In genomic region chr11:96317608-96318367, GRCm38 (mm10) we compare ENCODE assay signal across 8 mouse cellular contexts. TPM values are rescaled to one million over a fixed set of nuclear protein-coding genes. Genes with fewer than 3 reads are reported as not detected.
DNase-seq lines count a peak whose midpoint lies in the region; ATAC-seq lines count a peak whose summit lies in the region.

Gene Hoxb4 (plus strand): TSS chr11:96318267.

- H3K36me3 ChIP-seq in heart, embryonic 13.5 days, result no peaks in the 10 kb centered on the region
- H3K36me3 ChIP-seq in hindbrain, embryonic 12.5 days, result no peaks in the 10 kb centered on the region
- H3K36me3 ChIP-seq in midbrain, embryonic 11.5 days (ENCODE audit: control insufficient read depth, insufficient read depth, low read length), result no peaks in the 10 kb centered on the region

- H3K4me2 ChIP-seq in heart, embryonic 13.5 days, result peak within 1 kb of the TSS; percentile 66
- peak within 1 kb of the TSS; percentile 62 for H3K4me2 ChIP-seq in hindbrain, embryonic 12.5 days (replicated peaks)
- peak within 1 kb of the TSS; percentile 39 for H3K4me2 ChIP-seq in midbrain, embryonic 11.5 days

- no peaks in the 10 kb centered on the region for H3K9me3 ChIP-seq in heart, embryonic 13.5 days
- H3K9me3 ChIP-seq in hindbrain, embryonic 12.5 days (replicated peaks), result no peaks in the 10 kb centered on the region
- H3K9me3 ChIP-seq in midbrain, embryonic 11.5 days (ENCODE audit: control insufficient read depth, low read length), result no peaks in the 10 kb centered on the region

- peaks cover 100% of the 10 kb centered on the region for H3K27me3 ChIP-seq in heart, embryonic 13.5 days (replicated peaks)
- H3K27me3 ChIP-seq in hindbrain, embryonic 12.5 days, result peaks cover 94% of the 10 kb centered on the region
- H3K27me3 ChIP-seq in midbrain, embryonic 11.5 days (ENCODE audit: control insufficient read depth, insufficient read depth, low read length), result peaks cover 100% of the 10 kb centered on the region

- H3K9ac ChIP-seq in heart, embryonic 13.5 days, result peak within 1 kb of the TSS; percentile 84
- peak within 1 kb of the TSS; percentile 81 for H3K9ac ChIP-seq in hindbrain, embryonic 12.5 days
- no peak within 1 kb of the TSS for H3K9ac ChIP-seq in midbrain, embryonic 11.5 days (ENCODE audit: low read length)

- peak within 1 kb of the TSS; percentile 54 for H3K4me3 ChIP-seq in heart, embryonic 13.5 days
- peak within 1 kb of the TSS; percentile 42 for H3K4me3 ChIP-seq in hindbrain, embryonic 12.5 days
- peak within 1 kb of the TSS; percentile 24 for H3K4me3 ChIP-seq in midbrain, embryonic 11.5 days (ENCODE audit: low read depth, low read length)

- H3K27ac ChIP-seq in heart, embryonic 13.5 days (replicated peaks), result peak within 1 kb of the TSS; percentile 85
- H3K27ac ChIP-seq in hindbrain, embryonic 12.5 days, result peak within 1 kb of the TSS; percentile 95
- no peak within 1 kb of the TSS for H3K27ac ChIP-seq in midbrain, embryonic 11.5 days (ENCODE audit: low read depth, low read length)

- intact Hi-C loops in left cerebral cortex, postnatal 36 days (cut with DNase I), result loop anchor here (10.0 kb wide), 1 partner anchor 313 kb away; the partner anchor contains the start of gene Igf2bp1

- ATAC-seq in heart, embryonic 13.5 days (ENCODE audit: extremely low read depth, insufficient number of reproducible peaks, low FRiP score, low TSS enrichment), result no peak
- ATAC-seq in hindbrain, embryonic 12.5 days (ENCODE audit: low FRiP score), result peak; percentile 51; the same call in 1 of the 2 replicates
- ATAC-seq in midbrain, embryonic 11.5 days (ENCODE audit: low FRiP score), result no peak; the same call in 1 of the 2 replicates

- no peak for DNase-seq in heart, adult 9 months (ENCODE audit: low spot score in 2 of 2)
- DNase-seq in adrenal gland, postnatal 10 days, result peak; percentile 47
- peak; percentile 95 for DNase-seq in midbrain, embryonic 11.5 days (ENCODE audit: low spot score, missing footprints)
- no peak for DNase-seq in cerebellum, adult 8-10 months
- DNase-seq in gastrocnemius, postnatal 4 days (ENCODE audit: low spot score in 2 of 2), result no peak
- DNase-seq in left cerebral cortex, postnatal 36 days (ENCODE audit: low spot score in 2 of 2), result no peak

- WGBS in heart, embryonic 13.5 days, result 4% methylated on average over 28 of the region's 28 CpGs
- WGBS in hindbrain, embryonic 12.5 days, result under 1% methylated on average over 28 of the region's 28 CpGs
- WGBS in midbrain, embryonic 11.5 days, result 2% methylated on average over 28 of the region's 28 CpGs

- H3K4me1 ChIP-seq in heart, embryonic 13.5 days, result peaks cover 10% of the 10 kb centered on the region
- H3K4me1 ChIP-seq in hindbrain, embryonic 12.5 days, result 0 out of 2 replicates have a peak, but pooled peaks cover 7% of the 10 kb centered on the region
- H3K4me1 ChIP-seq in midbrain, embryonic 11.5 days (ENCODE audit: control insufficient read depth, insufficient read depth, low read length), result peaks cover 5% of the 10 kb centered on the region

RNA-seq across cellular contexts. Expression of gene Hoxb4, which starts in this region (rescaled TPM):
- 0.43 and 0.59 TPM in 2 replicates for polyA plus RNA-seq in heart, embryonic 13.5 days (2015; fragmentation: Nextera tagmentation; extraction: Ambion mirVana)
- 10 to 100 TPM in 1 of 2 experiments, 1 to 10 TPM in 1; 8.4 to 15.9 TPM for total RNA-seq in adrenal gland, postnatal 10 days (2021)
- 7.7 and 8.1 TPM in 2 replicates for polyA plus RNA-seq in hindbrain, embryonic 12.5 days (2016; fragmentation: Nextera tagmentation; extraction: Ambion mirVana)
- not detected in 2 replicates for polyA plus RNA-seq in midbrain, embryonic 11.5 days (2014; fragmentation: Nextera tagmentation; extraction: Ambion mirVana)
- total RNA-seq in gastrocnemius, postnatal 4 days (2021), result under 1 TPM; 0.57 to 0.91 TPM
- total RNA-seq in left cerebral cortex, postnatal 36 days (2021), result not detected

Comparison
In these comparisons a context has a peak if more than half of its experiments do, and no peak if none do; other contexts are left out.
1. RNA of gene Hoxb4 (total RNA-seq): 8.4 to 15.9 TPM in adrenal gland, postnatal 10 days; 0.57 to 0.91 TPM in gastrocnemius, postnatal 4 days and not detected in left cerebral cortex, postnatal 36 days; every median in the first group is over 4 times any median in the second.
2. Peak in DNase-seq, H3K4me3 ChIP-seq and H3K4me2 ChIP-seq in midbrain, embryonic 11.5 days; RNA of the gene not detected or under 1 TPM.
3. Peak in every context shown above with its lines, with median percentiles within 50 percentile points of each other: H3K4me2 ChIP-seq and H3K4me3 ChIP-seq.